8 mouse cellular contexts compared by ENCODE assay signal in genomic region chr7:35119506-35120145, GRCm38 (mm10). TPM values are rescaled to one million over a fixed set of nuclear protein-coding genes. Genes with fewer than 3 reads are reported as not detected.
DNase-seq lines count a peak whose midpoint lies in the region; ATAC-seq lines count a peak whose summit lies in the region.

No protein-coding gene starts in this region.

- H3K4me1 ChIP-seq in embryonic facial prominence, embryonic 14.5 days (ENCODE audit: control insufficient read depth, insufficient read depth, low read length) = peaks cover 10% of the 10 kb centered on the region
- H3K4me1 ChIP-seq in hindbrain, embryonic 12.5 days = peaks cover 26% of the 10 kb centered on the region
- H3K4me1 ChIP-seq in limb, embryonic 10.5 days = peaks cover 42% of the 10 kb centered on the region
- H3K4me1 ChIP-seq in midbrain, embryonic 15.5 days = peaks cover 33% of the 10 kb centered on the region

- peak overlapping the region; percentile 58; the same call in 1 of the 2 replicates for H3K27ac ChIP-seq in embryonic facial prominence, embryonic 14.5 days (replicated peaks; ENCODE audit: low read depth, low read length)
- H3K27ac ChIP-seq in hindbrain, embryonic 12.5 days = no peak overlapping the region
- peak overlapping the region; percentile 76 for H3K27ac ChIP-seq in limb, embryonic 10.5 days
- H3K27ac ChIP-seq in midbrain, embryonic 15.5 days = no peak overlapping the region

- peak; percentile 16 for ATAC-seq in embryonic facial prominence, embryonic 14.5 days (ENCODE audit: low read depth)
- ATAC-seq in hindbrain, embryonic 12.5 days (ENCODE audit: low FRiP score) = peak; percentile 52
- peak; percentile 37 for ATAC-seq in midbrain, embryonic 15.5 days (replicated peaks)

- peak overlapping the region; percentile 70 for H3K9ac ChIP-seq in embryonic facial prominence, embryonic 14.5 days (ENCODE audit: low read depth, low read length)
- H3K9ac ChIP-seq in hindbrain, embryonic 12.5 days = peak overlapping the region; percentile 59
- peak overlapping the region; percentile 52; the same call in 1 of the 2 replicates for H3K9ac ChIP-seq in midbrain, embryonic 15.5 days

- H3K9me3 ChIP-seq in embryonic facial prominence, embryonic 14.5 days (ENCODE audit: control insufficient read depth, low read length) = no peaks in the 10 kb centered on the region
- no peaks in the 10 kb centered on the region for H3K9me3 ChIP-seq in hindbrain, embryonic 12.5 days (replicated peaks)
- no peaks in the 10 kb centered on the region for H3K9me3 ChIP-seq in limb, embryonic 10.5 days (replicated peaks)
- no peaks in the 10 kb centered on the region for H3K9me3 ChIP-seq in midbrain, embryonic 15.5 days

- WGBS in embryonic facial prominence, embryonic 14.5 days = 0% methylated on average over 7 of the region's 83 CpGs
- WGBS in hindbrain, embryonic 12.5 days = 2% methylated on average over 78 of the region's 83 CpGs
- WGBS in limb, embryonic 10.5 days = under 1% methylated on average over 81 of the region's 83 CpGs
- under 1% methylated on average over 83 of the region's 83 CpGs for WGBS in midbrain, embryonic 15.5 days

- peak overlapping the region; percentile 63 for H3K4me3 ChIP-seq in embryonic facial prominence, embryonic 14.5 days (ENCODE audit: low read depth, low read length)
- H3K4me3 ChIP-seq in hindbrain, embryonic 12.5 days = peak overlapping the region; percentile 45
- H3K4me3 ChIP-seq in limb, embryonic 10.5 days = peak overlapping the region; percentile 65
- H3K4me3 ChIP-seq in midbrain, embryonic 15.5 days = peak overlapping the region; percentile 60

- DNase-seq in ovary, postnatal 14 days (ENCODE audit: low spot score) = peak; percentile 37
- DNase-seq in ovary, adult 18-20 months (ENCODE audit: low spot score) = no peak
- peak; percentile 68 for DNase-seq in adrenal gland, postnatal 25 days
- DNase-seq in embryonic facial prominence, embryonic 14.5 days (ENCODE audit: low spot score) = no peak
- peak; percentile 72 for DNase-seq in limb, embryonic 10.5 days (ENCODE audit: low spot score)
- DNase-seq in c-Kit-positive CD71-positive TER-119-positive erythroid progenitor cells, embryonic 14.5 days (ENCODE audit: low spot score) = no peak

- H3K4me2 ChIP-seq in embryonic facial prominence, embryonic 14.5 days (ENCODE audit: low read depth, low read length) = peak overlapping the region; percentile 97
- peak overlapping the region; percentile 96 for H3K4me2 ChIP-seq in hindbrain, embryonic 12.5 days (replicated peaks)
- H3K4me2 ChIP-seq in midbrain, embryonic 15.5 days = peak overlapping the region; percentile 100

- no peaks in the 10 kb centered on the region for H3K36me3 ChIP-seq in embryonic facial prominence, embryonic 14.5 days (ENCODE audit: control insufficient read depth, insufficient read depth, low read length)
- no peaks in the 10 kb centered on the region for H3K36me3 ChIP-seq in hindbrain, embryonic 12.5 days
- no peaks in the 10 kb centered on the region for H3K36me3 ChIP-seq in limb, embryonic 10.5 days
- H3K36me3 ChIP-seq in midbrain, embryonic 15.5 days (replicated peaks) = no peaks in the 10 kb centered on the region

- H3K27me3 ChIP-seq in embryonic facial prominence, embryonic 14.5 days (replicated peaks; ENCODE audit: control insufficient read depth, insufficient read depth, low read length) = peaks cover 54% of the 10 kb centered on the region
- peaks cover 83% of the 10 kb centered on the region for H3K27me3 ChIP-seq in hindbrain, embryonic 12.5 days
- H3K27me3 ChIP-seq in limb, embryonic 10.5 days (ENCODE audit: low read depth, poor library complexity, severe bottlenecking) = peaks cover 98% of the 10 kb centered on the region
- peaks cover 67% of the 10 kb centered on the region for H3K27me3 ChIP-seq in midbrain, embryonic 15.5 days (replicated peaks)

RNA-seq across cellular contexts. Expression of gene Cebpa, which starts 0.5 kb away (rescaled TPM):
- 115 and 116 TPM in 2 replicates for total RNA-seq in adrenal gland, postnatal 25 days (2021)
- 8.7 and 10.9 TPM in 2 replicates for polyA plus RNA-seq in embryonic facial prominence, embryonic 14.5 days (2014; fragmentation: Nextera tagmentation; extraction: Ambion mirVana)
- polyA plus RNA-seq in hindbrain, embryonic 12.5 days (2016; fragmentation: Nextera tagmentation; extraction: Ambion mirVana) = 0.96 and 1.6 TPM in 2 replicates
- polyA plus RNA-seq in limb, embryonic 10.5 days (2016; fragmentation: Nextera tagmentation; extraction: Ambion mirVana) = 0.25 and 0.40 TPM in 2 replicates
- polyA plus RNA-seq in midbrain, embryonic 15.5 days (2015; fragmentation: Nextera tagmentation; extraction: Ambion mirVana) = 0.59 and 0.80 TPM in 2 replicates

Comparison
In these comparisons a context has a peak if more than half of its experiments do, and no peak if none do; other contexts are left out.
1. DNase-seq: peak in ovary, postnatal 14 days (single experiment), adrenal gland, postnatal 25 days (single experiment) and limb, embryonic 10.5 days (single experiment); none in ovary, adult 18-20 months (single experiment), embryonic facial prominence, embryonic 14.5 days (single experiment) and c-Kit-positive CD71-positive TER-119-positive erythroid progenitor cells, embryonic 14.5 days (single experiment).
2. H3K27ac ChIP-seq: peak in embryonic facial prominence, embryonic 14.5 days (single experiment) and limb, embryonic 10.5 days (single experiment); none in hindbrain, embryonic 12.5 days (single experiment) and midbrain, embryonic 15.5 days (single experiment).
3. Peak in every context shown above with its lines, with median percentiles within 50 percentile points of each other: ATAC-seq, H3K4me2 ChIP-seq, H3K4me3 ChIP-seq and H3K9ac ChIP-seq.